Mouse (Mus musculus): ENCODE measurements around the gene Dync2li1.

DNA sequence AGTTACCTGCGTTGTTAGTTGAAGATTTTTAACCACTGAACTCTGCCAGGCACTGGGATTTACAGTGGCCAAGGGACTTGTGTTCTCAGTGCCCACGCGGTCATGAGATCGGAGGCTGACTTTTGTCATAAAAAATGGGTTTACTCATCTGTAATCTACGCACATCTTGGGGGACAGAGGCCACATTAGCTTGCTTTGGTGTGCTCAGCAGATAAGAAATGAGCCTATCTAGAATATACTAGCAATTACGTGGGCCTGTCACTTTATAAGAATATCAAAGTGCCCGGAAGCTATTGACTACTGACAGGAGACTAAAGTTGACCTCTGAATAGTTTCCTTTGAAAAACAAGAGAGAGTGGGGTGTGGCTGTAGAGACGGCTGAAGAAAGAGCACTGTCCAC, 32.7 kb downstream of the Dync2li1 start:
- no peak for TF ChIP-seq CTCF (IDR thresholded peaks at IDR 0.05)
- no peak for TF ChIP-seq POLR2A (IDR thresholded peaks at IDR 0.05; ENCODE audit: insufficient read depth, low read depth, low read length)
- no peak for TF ChIP-seq EP300 (IDR thresholded peaks at IDR 0.05; ENCODE audit: insufficient read depth, low read depth, low read length)

Measured in heart, adult 2 months (tissue).